ENCODE assay signal across 18 mouse cellular contexts in genomic region chr4:87944320-87944719, GRCm38 (mm10).
A peak's percentile ranks its signal among the peaks of the same experiment; 100 is the strongest.
DNase-seq lines count a peak whose midpoint lies in the region; ATAC-seq and TF ChIP-seq lines count a peak whose summit lies in the region.
"Had no signal": no experiment of that assay in that cellular context is flagged by ENCODE, and none has a peak within 500 bp of the region (broad histone marks: within the 10 kb centered on the region; RNA-seq: fewer than 3 reads in every experiment).

No protein-coding gene starts in this region.

- DNase-seq in cerebellum, adult 9-10 months: peak; percentile 33
- no peak for DNase-seq in cerebellum, postnatal 4 days (ENCODE audit: low spot score in 2 of 2)
- peak; percentile 27 for DNase-seq in lung, postnatal 0 days (ENCODE audit: low spot score)
- DNase-seq in lung, postnatal 14 days: no peak
- no peak for DNase-seq in testis, postnatal 14 days (ENCODE audit: low spot score)
- DNase-seq in ovary, postnatal 10 days (ENCODE audit: low spot score): no peak
- DNase-seq: adrenal gland, adult 2 months; kidney, adult 11 months; liver, postnatal 0 days; lung, postnatal 4 days; thymus, postnatal 14 days had no signal

- H3K9me3 ChIP-seq in lung, postnatal 0 days (ENCODE audit: low read length): no peaks in the 10 kb centered on the region
- H3K9me3 ChIP-seq: embryonic facial prominence, embryonic 13.5 days; hindbrain, embryonic 10.5 days; limb, embryonic 13.5 days; midbrain, embryonic 15.5 days; stomach, embryonic 15.5 days had no signal

- H3K27me3 ChIP-seq in lung, postnatal 0 days (replicated peaks; ENCODE audit: insufficient read depth, low read length): no peaks in the 10 kb centered on the region; the same call in 1 of the 2 replicates
- H3K27me3 ChIP-seq: embryonic facial prominence, embryonic 13.5 days; limb, embryonic 13.5 days; midbrain, embryonic 15.5 days; stomach, embryonic 15.5 days had no signal

- H3K27ac ChIP-seq in lung, postnatal 0 days (ENCODE audit: low read length): no peak overlapping the region
- H3K27ac ChIP-seq: embryonic facial prominence, embryonic 13.5 days; hindbrain, embryonic 10.5 days; limb, embryonic 13.5 days; midbrain, embryonic 15.5 days; stomach, embryonic 15.5 days had no signal

- H3K4me1 ChIP-seq in lung, postnatal 0 days (ENCODE audit: insufficient read depth, low read depth, low read length): no peaks in the 10 kb centered on the region
- H3K4me1 ChIP-seq: stomach, embryonic 15.5 days had no signal

- WGBS in lung, postnatal 0 days: 50% methylated on average over 3 of the region's 3 CpGs

- no peak for ATAC-seq in lung, postnatal 0 days
- ATAC-seq in granulocyte monocyte progenitor cell, adult 5-6 weeks (replicated peaks; ENCODE audit: poor library complexity, severe bottlenecking): peak; percentile 99
- peak; percentile 90 for ATAC-seq in neutrophil, adult 5-6 weeks (ENCODE audit: extremely low read depth, insufficient number of reproducible peaks, low FRiP score, poor library complexity, severe bottlenecking)
- ATAC-seq: liver, postnatal 0 days; midbrain, embryonic 15.5 days had no signal

- no peak overlapping the region for H3K9ac ChIP-seq in lung, postnatal 0 days (replicated peaks; ENCODE audit: low read depth)
- H3K9ac ChIP-seq: embryonic facial prominence, embryonic 13.5 days; limb, embryonic 13.5 days; liver, postnatal 0 days; midbrain, embryonic 15.5 days; stomach, embryonic 15.5 days had no signal

- no peak for TF ChIP-seq EP300 in lung, postnatal 0 days (IDR thresholded peaks at IDR 0.05)

- no peak overlapping the region for H3K4me3 ChIP-seq in lung, postnatal 0 days (ENCODE audit: low read depth, low read length)
- H3K4me3 ChIP-seq: embryonic facial prominence, embryonic 13.5 days; hindbrain, embryonic 10.5 days; limb, embryonic 13.5 days; midbrain, embryonic 15.5 days; stomach, embryonic 15.5 days had no signal

- H3K36me3 ChIP-seq in lung, postnatal 0 days (ENCODE audit: insufficient read depth, low read length): no peaks in the 10 kb centered on the region
- H3K36me3 ChIP-seq: embryonic facial prominence, embryonic 13.5 days; hindbrain, embryonic 10.5 days; limb, embryonic 13.5 days; midbrain, embryonic 15.5 days; stomach, embryonic 15.5 days had no signal

- TF ChIP-seq CTCF in lung, postnatal 0 days (IDR thresholded peaks at IDR 0.05): no peak

- H3K4me2 ChIP-seq in lung, postnatal 0 days (replicated peaks; ENCODE audit: low read depth, low read length): no peak overlapping the region
- H3K4me2 ChIP-seq: embryonic facial prominence, embryonic 13.5 days; midbrain, embryonic 15.5 days; stomach, embryonic 15.5 days had no signal

Comparison
In these comparisons a context has a peak if more than half of its experiments do, and no peak if none do; other contexts are left out.
1. DNase-seq: peak in cerebellum, adult 9-10 months (single experiment) and lung, postnatal 0 days (single experiment); none in cerebellum, postnatal 4 days (0 of 2), lung, postnatal 14 days (single experiment), testis, postnatal 14 days (single experiment) and ovary, postnatal 10 days (single experiment).